Mouse (Mus musculus): ENCODE measurements around the gene Ak3.
"Not testable (repeated sequence)": the region's sequence is repeated elsewhere in the genome, so short reads cannot be mapped to it uniquely, and the experiment has no call there.

Gene Ak3

DNA sequence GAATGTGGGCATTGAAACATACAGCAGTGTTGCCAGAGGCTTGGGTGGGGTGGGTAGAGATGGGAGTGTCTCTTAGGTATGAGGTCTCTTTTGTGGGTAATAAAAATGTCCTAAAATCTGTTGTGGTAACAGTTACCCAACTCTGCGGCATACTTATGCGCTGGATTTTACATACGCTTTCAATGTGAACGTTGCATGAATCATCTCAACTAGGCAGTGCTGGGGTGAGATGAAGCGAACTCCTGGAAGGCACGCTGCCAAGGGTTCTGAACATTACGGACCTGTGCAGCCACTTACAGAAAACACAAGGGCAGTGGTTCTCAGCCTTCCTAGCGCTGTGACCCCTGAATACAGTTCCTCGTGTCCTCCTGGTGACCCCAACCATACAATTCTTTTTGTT, 5.1 kb downstream of the Ak3 start:
- no peak for DNase-seq (ENCODE audit: low spot score)

DNA sequence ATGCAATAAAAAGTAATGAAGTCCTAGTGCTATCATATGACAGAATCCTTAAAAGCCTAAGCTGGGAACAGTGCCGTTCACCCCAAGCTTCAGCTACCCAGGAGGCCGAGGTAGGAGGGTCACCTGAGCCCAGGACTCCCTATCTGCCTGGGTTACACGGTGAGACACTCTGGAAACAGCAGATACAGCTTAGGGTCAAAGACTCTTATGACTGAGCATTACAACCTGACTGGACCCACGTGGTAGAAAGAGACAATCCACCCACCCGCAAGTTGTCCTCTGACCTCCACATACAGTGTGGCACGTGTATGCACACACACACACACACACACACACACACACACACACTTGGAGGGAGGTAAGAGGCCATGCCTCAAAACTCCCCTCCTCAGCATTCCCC, 5.6 kb downstream of the Ak3 start:
- DNase-seq (ENCODE audit: low spot score) = no peak

DNA sequence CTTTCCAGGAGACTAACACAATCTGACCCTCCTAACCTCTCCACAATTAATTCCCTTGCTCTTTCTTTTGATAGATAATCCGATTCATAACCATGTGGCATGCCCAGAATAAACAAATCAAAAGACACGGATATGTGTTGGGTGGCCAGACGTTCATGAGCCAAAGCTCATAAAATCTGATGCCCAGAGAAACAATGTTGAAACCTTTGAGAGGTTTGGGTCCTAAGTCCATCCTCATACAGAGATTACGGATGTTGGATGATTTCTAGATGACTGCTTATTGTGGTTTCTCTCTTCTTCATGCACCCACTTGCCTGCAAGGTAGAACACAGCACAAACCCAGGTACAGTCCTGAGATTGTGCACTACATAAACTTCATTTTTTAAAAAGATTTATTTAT, 7.6 kb downstream of the Ak3 start:
- no peak for DNase-seq (ENCODE audit: low spot score)

DNA sequence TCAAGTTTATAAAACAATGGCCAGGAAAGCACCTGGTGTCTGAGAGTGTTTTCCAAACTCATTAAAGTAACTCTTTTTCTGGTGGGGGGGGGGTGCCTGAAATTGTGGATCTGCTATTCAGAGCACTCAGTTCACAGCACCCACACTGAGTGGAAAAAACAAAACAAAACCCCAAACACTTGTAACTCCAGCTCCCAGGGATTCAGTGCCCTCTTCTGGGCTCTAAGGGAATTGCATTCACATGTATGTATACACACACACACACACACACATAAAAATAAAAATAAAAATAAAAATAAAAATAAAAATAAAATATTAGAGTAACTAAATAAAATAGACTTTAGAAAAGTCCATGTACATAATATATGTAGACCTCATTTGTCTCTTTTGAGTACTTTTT, 8.4 kb downstream of the Ak3 start:
- DNase-seq (ENCODE audit: low spot score) = no peak

DNA sequence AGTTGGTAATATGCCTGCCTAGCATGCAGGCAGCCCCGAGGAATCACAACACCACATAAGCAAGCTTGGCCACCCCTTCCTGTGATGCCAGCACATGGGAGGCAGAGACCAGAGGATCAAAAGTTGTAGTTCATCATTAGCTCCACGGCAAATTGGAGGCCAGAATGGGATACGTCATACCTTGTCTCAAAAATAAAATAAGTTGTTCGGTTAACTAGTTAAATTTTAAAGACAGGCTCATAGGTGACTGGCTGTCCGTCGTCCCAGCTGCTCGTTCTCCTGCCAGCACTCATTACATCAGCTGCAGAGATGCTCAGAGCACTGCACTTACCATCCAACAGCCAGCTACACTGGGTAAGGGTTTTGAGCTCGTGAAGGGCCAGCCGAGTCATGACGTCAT, 10.2 kb downstream of the Ak3 start:
- no peak for DNase-seq (ENCODE audit: low spot score)

DNA sequence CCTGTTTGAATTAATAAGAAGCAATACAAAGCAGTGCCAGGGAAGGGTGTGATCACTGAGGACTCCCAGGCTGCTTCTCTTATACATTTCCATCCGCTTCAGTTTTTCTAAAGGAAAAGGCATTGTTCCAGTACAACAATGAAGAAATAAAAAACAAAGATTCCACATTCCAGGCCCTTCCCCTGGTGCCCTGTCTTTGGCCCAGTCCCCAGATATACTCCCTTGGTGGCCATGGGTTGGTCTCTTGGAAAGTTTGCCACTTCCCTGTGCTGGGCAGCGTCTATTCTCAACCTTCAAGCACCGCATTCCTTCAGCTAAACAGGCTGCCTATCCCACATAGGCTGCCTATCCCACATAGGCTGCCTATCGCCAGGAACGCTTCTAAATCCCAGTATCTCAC, 10.7 kb downstream of the Ak3 start:
- no peak for DNase-seq (ENCODE audit: low spot score)

DNA sequence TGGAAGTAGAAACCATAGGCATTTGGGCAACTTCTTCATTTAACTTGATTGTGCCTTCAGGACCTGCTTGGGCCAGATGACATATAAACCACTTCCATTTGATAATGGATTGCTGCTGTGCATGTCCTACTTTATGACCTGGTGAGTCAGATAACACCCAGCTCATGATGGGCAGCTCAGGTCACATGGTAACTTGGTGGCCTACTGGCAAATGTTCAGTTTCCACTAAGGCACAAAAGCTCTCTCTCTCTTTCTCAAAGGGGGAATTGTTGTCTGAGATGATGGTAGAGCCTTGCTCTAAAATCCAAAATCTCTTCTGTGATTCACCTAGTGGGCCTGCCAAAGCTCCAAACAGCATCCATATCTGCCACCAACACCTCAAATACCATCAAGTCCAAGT, 15.1 kb downstream of the Ak3 start:
- DNase-seq (ENCODE audit: low spot score) = no peak

DNA sequence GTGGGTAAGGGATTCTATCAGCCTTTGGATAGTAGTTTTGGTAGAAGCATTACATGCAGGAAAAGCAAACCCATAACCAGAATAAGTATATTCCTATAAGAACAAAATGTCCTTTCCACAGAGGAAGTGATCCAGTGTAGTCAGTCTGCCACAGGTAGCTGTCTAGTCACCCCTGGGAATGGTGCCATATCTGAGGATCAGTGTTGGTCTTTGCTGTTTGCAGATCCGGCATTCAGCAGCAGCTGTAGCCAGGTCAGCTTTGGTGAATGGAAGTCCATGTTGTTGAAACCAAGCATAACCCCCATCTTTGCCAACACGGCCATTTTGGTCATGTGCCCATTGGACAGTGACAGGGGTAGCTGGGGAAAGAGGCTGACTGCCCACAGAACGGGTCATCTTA, 16.0 kb downstream of the Ak3 start:
- no peak for DNase-seq (ENCODE audit: low spot score)

DNA sequence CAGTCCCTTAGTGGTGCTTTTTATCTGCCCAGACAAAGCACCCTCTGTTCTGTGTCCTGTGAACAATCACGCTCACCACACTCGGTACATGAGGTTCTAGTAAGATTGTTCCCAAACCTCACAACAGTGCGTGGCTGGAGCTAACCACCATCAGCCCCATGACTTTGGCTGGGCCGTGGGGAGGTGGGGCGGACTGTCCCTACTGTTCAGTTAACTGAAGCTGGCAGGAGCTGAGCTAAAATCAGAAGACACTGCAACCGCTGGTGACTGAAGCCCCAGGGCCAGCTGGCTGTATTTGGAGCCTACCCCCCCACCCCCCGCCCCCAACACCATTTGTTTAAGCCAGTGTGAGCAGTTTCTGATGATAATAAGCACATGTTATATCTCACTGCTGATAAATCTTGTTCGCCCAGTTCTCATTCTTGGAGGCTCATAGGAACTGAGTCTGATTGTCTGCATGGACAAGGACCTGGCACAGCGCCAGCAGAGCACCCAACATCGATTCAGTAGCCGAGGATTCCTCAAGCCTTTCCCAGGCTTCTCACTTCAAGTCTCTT, 23.3 kb downstream of the Ak3 start:
- no peak for DNase-seq (ENCODE audit: low spot score)

DNA sequence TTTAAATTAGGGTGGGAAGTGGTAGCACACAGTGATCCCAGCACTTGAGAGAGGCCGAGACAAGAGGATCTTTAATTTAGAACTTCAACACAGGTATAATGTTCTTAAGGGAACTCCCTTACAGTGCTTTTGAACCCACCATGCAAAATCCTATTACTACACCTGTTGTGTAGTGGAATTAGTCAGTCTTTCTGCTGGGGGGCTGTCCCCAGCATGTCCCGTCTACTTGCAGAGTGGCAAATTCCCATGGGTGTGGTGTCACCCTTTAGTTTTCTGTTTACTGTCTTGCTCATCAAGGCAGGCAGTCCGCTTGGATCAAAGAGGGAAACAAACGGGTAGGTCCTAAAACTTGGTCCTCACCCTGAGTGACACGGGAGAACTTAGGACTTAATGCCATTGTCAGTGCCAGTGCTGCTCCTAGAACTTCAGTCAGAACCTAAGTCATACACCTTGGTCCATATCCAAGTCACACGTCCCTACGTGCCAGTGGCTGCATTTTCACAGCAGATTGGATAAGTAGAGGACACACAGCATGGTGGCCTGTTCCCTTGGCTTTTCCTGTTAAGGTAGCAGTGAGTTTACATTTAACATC, 25.9 kb downstream of the Ak3 start:
- no peak for DNase-seq (ENCODE audit: low spot score)

DNA sequence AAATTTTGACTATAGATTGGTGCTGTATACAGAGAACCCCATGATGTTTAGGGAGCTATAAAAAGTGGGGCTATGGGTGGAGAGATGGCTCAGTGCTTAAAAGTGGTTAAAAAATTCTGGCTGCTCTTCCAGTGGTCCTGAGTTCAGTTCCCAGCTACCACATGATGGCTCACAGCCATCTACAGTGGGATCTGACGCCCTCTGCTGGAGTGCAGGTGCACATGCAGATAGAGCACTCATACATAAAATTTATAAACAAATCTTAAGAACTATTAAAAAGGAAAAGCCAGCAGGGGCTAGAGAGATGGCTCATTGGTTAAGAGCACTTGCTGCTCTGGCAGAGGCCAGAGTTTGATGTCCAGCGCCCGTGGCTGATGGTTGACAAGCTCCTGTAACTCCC, 28.1 kb downstream of the Ak3 start:
- no peak for DNase-seq (ENCODE audit: low spot score)

DNA sequence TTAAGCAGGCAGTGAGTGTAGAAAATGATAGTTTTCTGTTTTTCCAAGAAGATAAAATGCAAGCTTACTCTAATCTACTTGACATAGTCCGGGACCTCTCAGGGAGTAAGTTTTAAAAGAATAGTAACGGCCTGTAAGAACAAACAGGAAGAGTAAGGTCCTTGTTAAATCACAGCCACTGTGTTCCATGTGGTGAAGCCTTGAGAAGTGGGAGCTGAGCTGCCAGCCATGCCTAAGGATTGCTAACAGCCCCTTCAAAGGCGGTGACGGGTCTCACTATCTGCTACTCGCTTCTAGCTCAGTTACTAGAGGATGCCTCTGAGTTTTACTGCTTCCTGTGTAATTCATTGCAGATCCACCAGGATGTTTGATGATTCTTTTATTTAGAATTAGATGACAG, 31.0 kb downstream of the Ak3 start:
- DNase-seq (ENCODE audit: low spot score) = no peak

DNA sequence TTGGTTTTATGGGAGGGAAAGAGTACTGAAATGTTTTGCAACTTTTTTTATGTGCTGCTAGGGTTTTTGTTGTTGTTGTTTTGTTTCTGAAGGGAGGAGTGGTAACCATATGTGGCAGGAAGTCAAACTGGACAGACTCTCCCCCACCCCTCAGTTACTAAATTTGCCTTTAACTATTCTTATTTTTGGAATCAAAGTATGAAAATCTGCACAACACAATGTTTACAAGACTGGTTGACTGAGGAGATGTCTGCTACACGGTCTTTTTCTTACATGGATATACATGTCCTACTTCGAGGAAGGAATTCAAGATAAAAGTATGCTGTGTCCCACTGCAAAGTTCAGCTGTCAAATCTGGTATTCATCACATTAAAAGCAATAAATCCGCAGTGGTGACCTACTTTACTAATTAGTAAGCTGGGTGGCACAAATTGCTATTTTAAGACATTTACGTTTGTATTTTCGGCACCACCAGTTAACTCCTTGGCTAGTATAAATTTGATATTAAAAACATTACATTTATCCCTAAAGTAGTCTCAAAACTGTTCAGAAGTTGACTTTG, 31.5 kb downstream of the Ak3 start:
- no peak for DNase-seq (ENCODE audit: low spot score)

DNA sequence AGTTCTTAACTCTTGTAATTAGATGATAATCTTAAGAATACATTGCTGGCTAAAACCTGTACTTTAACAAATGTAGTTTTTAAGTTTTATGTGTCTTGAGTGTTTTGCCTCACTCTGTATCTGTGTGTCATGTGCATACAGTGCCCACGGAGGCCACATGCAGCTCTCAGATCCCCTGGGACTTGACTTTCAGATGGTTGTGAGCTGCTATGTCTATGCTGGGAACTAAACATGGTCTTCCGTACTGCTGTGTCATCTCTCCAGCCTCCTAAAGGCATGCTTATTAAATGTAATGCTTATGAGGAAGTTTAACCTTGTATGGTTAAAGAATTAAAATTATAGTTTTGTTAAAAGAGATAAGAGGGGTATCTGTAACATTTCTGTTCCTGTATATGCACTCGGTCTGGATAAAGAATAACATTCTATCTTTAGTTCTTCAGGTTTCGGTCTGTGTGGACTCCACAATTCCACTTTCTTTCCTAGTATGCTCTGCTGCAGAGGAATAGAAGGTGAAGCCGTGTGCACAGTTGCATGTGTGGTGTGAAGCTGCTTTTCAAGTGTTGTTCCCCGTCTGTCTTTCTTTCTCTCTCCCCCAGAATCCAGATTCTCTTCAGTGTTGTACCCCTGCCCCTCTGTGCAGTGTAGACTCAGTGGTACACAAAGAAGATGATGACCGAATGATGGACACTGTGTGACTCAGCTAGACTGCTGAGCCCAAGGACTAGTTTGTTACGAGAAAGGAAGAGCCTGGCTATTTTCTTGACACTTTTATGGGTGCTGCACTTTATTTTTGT, 32.2 kb downstream of the Ak3 start:
- no peak for DNase-seq (ENCODE audit: low spot score)

DNA sequence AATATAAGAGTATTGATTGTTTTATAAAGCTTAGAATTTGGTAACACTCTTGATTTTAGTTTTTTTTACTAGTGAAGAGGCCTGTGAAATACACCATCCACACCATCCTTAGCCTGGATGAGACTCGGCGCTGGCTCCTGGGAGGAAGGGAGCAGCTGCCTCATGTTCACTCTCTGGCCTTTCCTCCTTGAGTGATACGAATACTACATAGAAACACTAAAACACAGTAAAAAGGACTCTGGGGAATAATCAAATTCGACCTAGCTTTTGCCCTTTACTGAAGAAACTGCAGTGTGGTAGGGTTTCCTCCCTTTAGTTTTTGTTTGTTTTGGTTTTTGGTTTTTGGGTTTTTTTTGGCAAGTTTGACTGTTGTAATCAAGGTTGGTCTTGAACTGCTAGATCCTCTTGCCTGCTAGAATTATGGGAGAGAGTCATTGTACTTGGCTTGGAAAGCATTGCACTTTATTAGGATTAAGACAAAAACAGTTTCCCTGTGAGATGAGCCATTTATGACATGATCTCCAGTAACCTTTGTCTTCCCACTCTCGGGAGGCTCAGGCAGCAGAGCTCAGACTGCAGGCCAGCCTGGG, 33.2 kb downstream of the Ak3 start:
- no peak for DNase-seq (ENCODE audit: low spot score)

DNA sequence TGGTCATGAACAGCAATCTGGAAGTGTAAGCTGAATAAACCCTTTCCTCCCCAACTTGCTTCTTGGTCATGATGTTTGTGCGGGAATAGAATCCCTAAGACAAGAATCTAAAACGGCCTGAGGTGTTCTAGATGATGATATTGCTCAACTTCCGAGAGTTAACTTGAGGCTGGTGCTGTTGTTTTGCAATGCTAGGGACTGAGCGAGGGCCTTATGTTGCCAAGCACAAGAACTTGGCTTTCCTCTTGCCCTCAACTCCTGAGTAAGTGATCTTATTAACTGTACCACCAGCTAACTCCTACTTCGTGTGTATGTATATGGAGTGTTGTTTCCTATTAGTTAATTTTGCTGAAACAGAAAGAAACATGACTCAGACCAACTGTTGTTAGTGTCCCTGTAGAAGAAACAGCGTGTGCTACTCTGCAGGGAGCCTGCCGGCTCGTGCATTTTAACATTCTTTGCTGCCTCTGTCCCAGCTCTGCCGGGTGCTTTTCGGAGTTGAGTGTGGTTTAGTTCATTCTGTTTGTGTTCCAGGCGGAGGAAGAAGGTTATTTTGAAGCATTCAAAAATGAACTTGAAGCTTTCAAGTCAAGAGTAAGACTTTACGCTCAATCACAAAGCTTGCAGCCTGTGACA, 36.3 kb downstream of the Ak3 start:
- no peak for DNase-seq (ENCODE audit: low spot score)

DNA sequence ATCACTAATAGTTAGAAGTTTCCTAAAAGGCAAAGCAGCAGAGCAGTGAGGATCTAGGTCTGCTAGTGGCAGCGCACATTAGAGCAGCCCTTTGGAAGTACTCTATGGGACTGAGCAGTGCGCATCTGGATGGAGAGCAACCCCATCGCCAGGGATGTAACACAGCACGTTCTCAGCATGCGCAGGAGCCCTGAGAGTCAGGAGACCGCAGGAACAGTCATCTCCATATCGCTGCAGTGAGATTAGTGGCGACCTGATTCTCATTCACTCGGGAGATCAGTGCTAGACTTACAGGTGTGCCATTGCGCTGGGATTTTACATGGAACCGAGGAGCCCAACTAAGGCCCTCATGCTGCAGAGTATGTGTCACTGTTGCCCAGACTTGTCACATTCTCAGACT, 38.7 kb downstream of the Ak3 start:
- DNase-seq (ENCODE audit: low spot score) = no peak

DNA sequence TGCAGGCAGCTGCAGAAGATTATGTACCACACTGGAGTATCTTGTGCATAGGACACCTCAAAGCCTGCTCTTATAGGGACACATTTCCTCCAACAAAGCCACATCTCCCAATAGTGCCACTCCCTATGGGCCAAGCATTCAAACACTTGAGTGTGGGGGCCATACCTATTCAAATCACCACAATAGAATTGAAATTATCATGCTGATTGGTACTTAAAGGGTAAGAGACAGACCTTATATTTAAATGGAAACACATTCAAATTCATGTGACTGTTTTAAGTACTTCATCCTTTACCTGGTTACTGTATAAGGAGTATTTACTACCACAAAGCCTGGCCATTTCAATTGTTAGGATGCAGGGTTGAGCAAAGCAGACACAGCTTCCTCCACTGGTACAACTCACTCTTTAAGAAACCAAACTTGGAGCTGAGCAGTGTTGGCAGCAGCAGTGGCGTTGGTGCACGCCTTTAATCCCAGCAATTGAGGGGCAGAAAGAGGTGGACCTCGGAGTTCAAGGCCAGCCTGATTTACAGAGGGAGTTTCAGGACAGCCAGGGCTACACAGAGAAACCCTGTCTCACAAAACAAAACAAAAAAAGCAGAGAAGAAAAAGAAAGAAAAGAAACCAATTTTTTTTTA, 39.6 kb downstream of the Ak3 start:
- no peak for DNase-seq (ENCODE audit: low spot score)

DNA sequence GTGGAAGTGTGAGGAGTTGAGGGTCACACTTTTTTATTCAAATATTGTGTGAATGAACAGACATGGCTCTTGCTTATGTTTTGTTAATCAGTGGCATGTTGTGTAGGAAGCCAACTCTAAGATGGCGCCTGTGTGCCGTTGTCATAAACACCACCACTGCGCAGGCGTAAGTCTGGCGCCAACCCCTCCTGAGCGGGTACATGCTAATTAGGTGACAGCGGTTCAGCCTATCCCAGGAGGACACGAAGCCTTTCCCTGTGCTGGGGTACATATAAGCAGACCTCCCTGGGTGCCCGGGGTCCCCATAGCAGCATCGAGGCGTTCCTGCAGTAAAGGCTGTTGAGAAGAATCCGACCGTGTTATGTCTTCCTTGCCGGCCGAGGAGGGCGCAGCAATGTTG, 47.4 kb downstream of the Ak3 start:
- DNase-seq (ENCODE audit: low spot score) = not testable (repeated sequence)

DNA sequence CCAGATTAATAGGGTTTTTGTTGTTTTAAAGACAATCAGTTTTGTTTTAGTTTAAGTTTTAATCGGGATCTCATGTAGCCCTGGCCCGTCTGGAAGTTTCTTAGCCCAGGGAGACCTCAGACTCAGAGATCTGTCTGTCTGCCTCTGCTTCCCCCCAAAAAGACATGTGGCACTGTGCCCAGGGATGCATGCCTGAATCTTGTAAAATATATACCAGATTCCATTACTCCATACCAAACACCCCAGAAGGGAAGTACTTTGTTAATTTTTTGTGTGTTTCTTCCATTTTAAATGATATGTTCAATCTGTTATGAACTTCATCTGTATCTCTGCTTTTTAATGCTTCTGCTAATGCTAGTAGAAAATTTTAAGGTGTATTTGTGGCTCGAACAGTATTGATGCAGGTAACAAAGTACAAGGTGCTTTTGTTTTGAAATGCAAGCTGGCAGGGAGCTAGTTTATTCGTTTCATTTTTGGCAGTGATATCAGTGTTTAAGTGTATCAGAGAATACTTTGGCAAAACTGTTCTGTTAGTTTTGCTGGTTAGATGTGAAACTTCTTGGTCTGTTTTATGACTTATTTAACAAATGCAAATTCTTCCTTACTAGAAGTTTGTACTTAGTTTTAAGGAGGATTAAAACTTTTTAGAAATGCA, 49.7 kb downstream of the Ak3 start:
- no peak for DNase-seq (ENCODE audit: low spot score)

DNA sequence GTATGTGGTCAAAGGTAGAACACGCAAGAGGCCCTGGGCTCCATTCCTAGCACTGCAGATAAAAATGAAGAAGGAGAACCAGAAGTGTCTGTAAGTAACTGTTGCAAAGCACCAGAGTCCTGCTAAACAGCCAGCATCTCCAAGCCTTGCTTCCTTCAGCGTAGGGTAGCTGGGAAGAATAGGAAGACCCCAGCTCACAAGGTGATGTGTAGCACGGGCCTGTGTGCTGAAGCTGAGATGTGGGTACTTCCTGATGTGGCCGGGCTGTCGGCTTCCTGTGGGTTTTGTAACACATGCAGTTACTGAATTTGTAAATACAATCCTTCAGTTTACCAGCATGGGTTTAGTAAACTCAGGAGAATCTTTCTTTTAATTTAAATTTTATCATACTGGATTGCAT, 52.4 kb downstream of the Ak3 start:
- no peak for DNase-seq (ENCODE audit: low spot score)

DNA sequence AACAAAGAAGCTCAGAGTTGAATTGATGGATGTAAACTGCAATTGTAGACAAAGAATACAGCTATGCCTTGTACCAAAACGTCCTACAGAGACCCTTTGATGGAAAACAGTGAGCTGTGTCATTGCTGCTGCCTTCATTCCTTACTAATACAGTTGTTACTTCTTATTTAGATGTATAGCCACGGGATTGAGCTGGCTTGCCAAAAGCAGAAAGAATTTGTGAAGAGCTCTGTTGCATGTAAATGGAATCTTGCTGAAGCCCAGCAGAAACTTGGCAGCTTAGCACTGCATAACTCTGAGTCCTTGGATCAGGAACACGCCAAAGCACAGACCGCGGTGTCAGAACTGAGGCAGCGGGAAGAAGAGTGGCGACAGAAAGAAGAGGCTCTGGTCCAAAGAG, 52.9 kb downstream of the Ak3 start:
- no peak for DNase-seq (ENCODE audit: low spot score)

Measured in ovary, postnatal 36 days (tissue).